Mouse (Mus musculus): ENCODE data around the gene Ubl3. TPM values are rescaled to one million over a fixed set of nuclear protein-coding genes. Genes with fewer than 3 reads are reported as not detected.
A peak's percentile ranks its signal among the peaks of the same experiment; 100 is the strongest.

Ubl3 gene
- total RNA-seq (2017): 179 to 332 TPM (median 268 TPM) in 3 replicates

- ATAC-seq (replicated peaks; ENCODE audit: insufficient number of reproducible peaks, low FRiP score, low TSS enrichment, poor library complexity, severe bottlenecking): peak; percentile 58
These were observed at the start of gene Ubl3 for GRCm38 (mm10) chr5:148552187-148553071. Ubl3 (minus strand) TSS chr5:148552789.

- ATAC-seq (replicated peaks; ENCODE audit: insufficient number of reproducible peaks, low FRiP score, low TSS enrichment, poor library complexity, severe bottlenecking): no peak
These were observed 45.8 kb upstream of the Ubl3 start for GRCm38 (mm10) chr5:148598376-148598775.

GRCm38 (mm10) chr5:148596086-148596753, 43.6 kb upstream of the Ubl3 start:
- ATAC-seq (replicated peaks; ENCODE audit: insufficient number of reproducible peaks, low FRiP score, low TSS enrichment, poor library complexity, severe bottlenecking): no peak

- peak; percentile 55 for ATAC-seq (replicated peaks; ENCODE audit: insufficient number of reproducible peaks, low FRiP score, low TSS enrichment, poor library complexity, severe bottlenecking)
These were observed 42.8 kb upstream of the Ubl3 start for GRCm38 (mm10) chr5:148595459-148595751.

- ATAC-seq (replicated peaks; ENCODE audit: insufficient number of reproducible peaks, low FRiP score, low TSS enrichment, poor library complexity, severe bottlenecking): peak; percentile 42; the same call in 1 of the 2 replicates
These were observed 42.3 kb upstream of the Ubl3 start for GRCm38 (mm10) chr5:148594693-148595458.

- no peak for ATAC-seq (replicated peaks; ENCODE audit: insufficient number of reproducible peaks, low FRiP score, low TSS enrichment, poor library complexity, severe bottlenecking)
These were observed 41.0 kb upstream of the Ubl3 start for GRCm38 (mm10) chr5:148593607-148594006.

GRCm38 (mm10) chr5:148591448-148591862, 38.9 kb upstream of the Ubl3 start:
- no peak for ATAC-seq (replicated peaks; ENCODE audit: insufficient number of reproducible peaks, low FRiP score, low TSS enrichment, poor library complexity, severe bottlenecking)

GRCm38 (mm10) chr5:148590603-148591447, 38.2 kb upstream of the Ubl3 start:
- ATAC-seq (replicated peaks; ENCODE audit: insufficient number of reproducible peaks, low FRiP score, low TSS enrichment, poor library complexity, severe bottlenecking): no peak

- ATAC-seq (replicated peaks; ENCODE audit: insufficient number of reproducible peaks, low FRiP score, low TSS enrichment, poor library complexity, severe bottlenecking): no peak
These were observed 36.4 kb upstream of the Ubl3 start for GRCm38 (mm10) chr5:148588987-148589386.

- no peak for ATAC-seq (replicated peaks; ENCODE audit: insufficient number of reproducible peaks, low FRiP score, low TSS enrichment, poor library complexity, severe bottlenecking)
These were observed 35.6 kb upstream of the Ubl3 start for GRCm38 (mm10) chr5:148588142-148588650.

GRCm38 (mm10) chr5:148580388-148580985, 27.9 kb upstream of the Ubl3 start:
- no peak for ATAC-seq (replicated peaks; ENCODE audit: insufficient number of reproducible peaks, low FRiP score, low TSS enrichment, poor library complexity, severe bottlenecking)

GRCm38 (mm10) chr5:148579156-148579555, 26.6 kb upstream of the Ubl3 start:
- no peak for ATAC-seq (replicated peaks; ENCODE audit: insufficient number of reproducible peaks, low FRiP score, low TSS enrichment, poor library complexity, severe bottlenecking)

- ATAC-seq (replicated peaks; ENCODE audit: insufficient number of reproducible peaks, low FRiP score, low TSS enrichment, poor library complexity, severe bottlenecking): no peak
These were observed 25.8 kb upstream of the Ubl3 start for GRCm38 (mm10) chr5:148578353-148578752.

GRCm38 (mm10) chr5:148577278-148577677, 24.7 kb upstream of the Ubl3 start:
- no peak for ATAC-seq (replicated peaks; ENCODE audit: insufficient number of reproducible peaks, low FRiP score, low TSS enrichment, poor library complexity, severe bottlenecking)

GRCm38 (mm10) chr5:148575163-148575562, 22.6 kb upstream of the Ubl3 start:
- ATAC-seq (replicated peaks; ENCODE audit: insufficient number of reproducible peaks, low FRiP score, low TSS enrichment, poor library complexity, severe bottlenecking): no peak

- ATAC-seq (replicated peaks; ENCODE audit: insufficient number of reproducible peaks, low FRiP score, low TSS enrichment, poor library complexity, severe bottlenecking): no peak
These were observed 20.1 kb upstream of the Ubl3 start for GRCm38 (mm10) chr5:148572676-148573075.

GRCm38 (mm10) chr5:148570571-148571304, 18.1 kb upstream of the Ubl3 start:
- ATAC-seq (replicated peaks; ENCODE audit: insufficient number of reproducible peaks, low FRiP score, low TSS enrichment, poor library complexity, severe bottlenecking): no peak

All from monocyte, adult 5-6 weeks (primary cell).